Mouse (Mus musculus) liver, postnatal 0 days (tissue): ENCODE measurements around the gene Col15a1.

Experiments used
- CTCF ChIP-seq: sonication (generic); IDR thresholded peaks from 2 replicates; pipeline ENCODE4 v1.5.1; 2016; ENCODE audit warnings: antibody characterized with exemption, low read depth
- EP300 ChIP-seq: IDR thresholded peaks from 2 replicates; pipeline ENCODE4 v1.6.1; 2016; ENCODE audit warnings: antibody characterized with exemption, low read depth, mild to moderate bottlenecking

- no peak for TF ChIP-seq CTCF
- no peak for TF ChIP-seq EP300
Measured at GRCm38 (mm10) chr4:47311467-47311866, 103.5 kb downstream of the Col15a1 start.
